13 mouse cellular contexts compared by ENCODE assay signal in the genomic region with DNA sequence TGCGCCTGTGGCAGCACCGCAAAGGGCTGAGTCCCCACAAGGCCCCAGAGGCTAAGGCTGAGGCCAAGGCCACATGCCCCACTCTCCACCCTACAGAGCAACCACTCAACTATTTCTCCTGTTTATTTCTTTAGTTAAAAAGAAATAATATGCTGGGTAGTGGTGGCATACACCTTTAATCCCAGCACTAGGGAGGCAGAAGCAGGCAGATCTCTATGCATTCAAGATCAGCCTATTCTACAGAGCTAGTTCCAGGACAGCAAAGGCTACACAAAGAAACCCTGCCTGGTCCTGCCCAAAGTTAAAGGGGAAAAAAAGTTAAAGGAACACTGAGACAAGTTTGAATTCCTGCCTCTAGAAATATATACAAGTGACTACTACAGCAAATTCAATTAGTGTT.
"Had no signal": no experiment of that assay in that cellular context is flagged by ENCODE, and none has a peak within 500 bp of the region (broad histone marks: within the 10 kb centered on the region; RNA-seq: fewer than 3 reads in every experiment).

Gene Gm4707 (minus strand): TSS at position 101 of the 400 bp plus-strand sequence.

- DNase-seq: gastrocnemius, postnatal 14 days; gastrocnemius, postnatal 36 days; heart, postnatal 10 days; heart, postnatal 4 days; kidney, adult 11 months; kidney, adult 2 months; kidney, adult 9 months; kidney, postnatal 14 days; kidney, postnatal 4 days; liver; liver, embryonic 13.5 days had no signal

- ATAC-seq: hindbrain, embryonic 16.5 days; intestine, embryonic 16.5 days had no signal
